Mouse (Mus musculus) MEL (cell line): ENCODE measurements at regions not wholly inside any gene's neighbourhood (a gene's known extent, or its start where the extent isn't known, plus 50 kb on each side); places are given as distances from the start of the nearest gene placed in this dataset.

Experiments
- CTCF ChIP-seq, 3 experiments: IDR thresholded peaks in 2 of 3; conservative IDR thresholded peaks in 1 of 3; 2 replicates each; pipeline ENCODE4 v1.5.1; 2011 to 2012; ENCODE audit warnings: low read length in 3 of 3, low read depth in 2 of 3, mild to moderate bottlenecking in 2 of 3, improper control_type of control experiment in 1 of 3, inconsistent platforms in 1 of 3, mixed read lengths in 1 of 3, moderate library complexity in 1 of 3; ENCODE audit not compliant: control insufficient read depth in 1 of 3, insufficient read depth in 1 of 3, poor library complexity in 1 of 3, severe bottlenecking in 1 of 3
- EP300 ChIP-seq, 2 experiments: IDR thresholded peaks; 2 replicates each; pipeline ENCODE4 v1.6.1; 2011; ENCODE audit warnings: improper control_type of control experiment in 2 of 2, low read length in 2 of 2, low read depth in 1 of 2, mild to moderate bottlenecking in 1 of 2
- MYC ChIP-seq: IDR thresholded peaks from 2 replicates; pipeline ENCODE4 v1.6.1; 2011; ENCODE audit warnings: low read depth, mild to moderate bottlenecking, low read length, improper control_type of control experiment, moderate library complexity
- POLR2A ChIP-seq, 2 experiments: IDR thresholded peaks; 2 replicates each; pipeline ENCODE4 v1.6.1; 2011 to 2012; ENCODE audit warnings: low read length in 2 of 2, mild to moderate bottlenecking in 2 of 2, control low read depth in 1 of 2, improper control_type of control experiment in 1 of 2, low read depth in 1 of 2, moderate library complexity in 1 of 2; ENCODE audit not compliant: control insufficient read depth in 1 of 2, insufficient read depth in 1 of 2, poor library complexity in 1 of 2
- USF2 ChIP-seq, 2 experiments: IDR thresholded peaks; 2 replicates each; pipeline ENCODE4 v1.6.1; 2011 to 2012; ENCODE audit warnings: improper control_type of control experiment in 2 of 2, low read length in 2 of 2, borderline replicate concordance in 1 of 2, inconsistent platforms in 1 of 2, low read depth in 1 of 2, mild to moderate bottlenecking in 1 of 2; ENCODE audit not compliant: insufficient read depth in 1 of 2
- ZC3H11A ChIP-seq: IDR thresholded peaks from 2 replicates; pipeline ENCODE4 v1.6.1; 2012; ENCODE audit warnings: low read depth, mild to moderate bottlenecking, inconsistent platforms, low read length, improper control_type of control experiment

GRCm38 (mm10) chr17:88191444-88191843 lies 126.4 kb upstream of the Fbxo11 start:
- TF ChIP-seq CTCF (IDR thresholded peaks at IDR 0.05 in 2 of 3, conservative IDR thresholded peaks at IDR 0.05 in 1 of 3; ENCODE audit: control insufficient read depth in 1 of 3, insufficient read depth in 1 of 3, low read depth in 2 of 3, low read length in 3 of 3, poor library complexity in 1 of 3, severe bottlenecking in 1 of 3) = no peak
- no peak for TF ChIP-seq POLR2A (IDR thresholded peaks at IDR 0.05; ENCODE audit: control insufficient read depth in 1 of 2, insufficient read depth in 1 of 2, low read depth in 1 of 2, low read length in 2 of 2, poor library complexity in 1 of 2)
- TF ChIP-seq ZC3H11A = no peak
- no peak for TF ChIP-seq MYC
- no peak for TF ChIP-seq EP300 (IDR thresholded peaks at IDR 0.05; ENCODE audit: low read depth in 1 of 2, low read length in 2 of 2)
- TF ChIP-seq USF2 (IDR thresholded peaks at IDR 0.05; ENCODE audit: borderline replicate concordance in 1 of 2, insufficient read depth in 1 of 2, low read depth in 1 of 2, low read length in 2 of 2) = no peak
